Mouse (Mus musculus) gastrocnemius, adult 18-20 months (tissue): Measurements from ENCODE around the gene Wdr78. TPM values are rescaled to one million over a fixed set of nuclear protein-coding genes. Genes with fewer than 3 reads are reported as not detected.

Source experiments
- total RNA-seq, 2 experiments: library from RNA; stranded (reverse); gene quantifications; 2 replicates each; pipeline ENCODE4 v1.2.3; 2021

Wdr78 gene
- total RNA-seq, 2 experiments from 2014 or later = 0.53 to 0.59 TPM

Other genes with a start within 250 kb of the Wdr78 start
- gene Tctex1d1, start 135.9 kb downstream of the Wdr78 start, total RNA-seq = not detected
- gene Insl5, start 87.7 kb downstream of the Wdr78 start, total RNA-seq = not detected
- 10 to 100 TPM; 19.4 to 21.6 TPM for gene Mier1, start 165 bp downstream of the Wdr78 start, total RNA-seq
- gene Slc35d1, start 100.6 kb upstream of the Wdr78 start, total RNA-seq = 1 to 10 TPM; 6.0 to 7.4 TPM
- gene 4921539E11Rik, start 176.3 kb upstream of the Wdr78 start, total RNA-seq = not detected
- 10 to 100 TPM; 25.6 to 29.0 TPM for gene Oma1, start 199.3 kb upstream of the Wdr78 start, total RNA-seq